Mouse (Mus musculus) liver, embryonic 15.5 days (tissue): Measurements from ENCODE around the gene Scgb1b11. TPM values are rescaled to one million over a fixed set of nuclear protein-coding genes. Genes with fewer than 3 reads are reported as not detected.
"Not testable (repeated sequence)": the region's sequence is repeated elsewhere in the genome, so short reads cannot be mapped to it uniquely, and the experiment has no call there.

Experiments
- ATAC-seq: fragments of 200-750 bp; cut with Nextera tagmentation; 2 replicates; pipeline ENCODE4 v1.8.0; 2017; ENCODE audit warnings: moderate number of reproducible peaks, mild to moderate bottlenecking, moderate library complexity; ENCODE audit not compliant: insufficient read depth
- H3K27ac ChIP-seq: fragments of 300-500 bp; sonication (generic); replicated peaks from 2 replicates; pipeline ENCODE4 v1.5.1; 2015; ENCODE audit warnings: mild to moderate bottlenecking, inconsistent platforms
- H3K27me3 ChIP-seq: fragments of 300-500 bp; sonication (generic); 2 replicates; pipeline ENCODE4 v1.6.1; 2015; ENCODE audit warnings: mild to moderate bottlenecking, inconsistent platforms
- H3K36me3 ChIP-seq: fragments of 300-500 bp; sonication (generic); replicated peaks from 2 replicates; pipeline ENCODE4 v1.6.1; 2015; ENCODE audit warnings: moderate library complexity, mild to moderate bottlenecking, inconsistent platforms
- H3K4me1 ChIP-seq: fragments of 300-500 bp; sonication (generic); replicated peaks from 2 replicates; pipeline ENCODE4 v1.6.1; 2015; ENCODE audit warnings: inconsistent platforms
- H3K4me2 ChIP-seq: fragments of 300-500 bp; sonication (generic); 2 replicates; pipeline ENCODE4 v1.6.1; 2015; ENCODE audit warnings: moderate library complexity, mild to moderate bottlenecking, inconsistent platforms
- H3K4me3 ChIP-seq: fragments of 300-500 bp; sonication (generic); replicated peaks from 2 replicates; pipeline ENCODE4 v1.5.1; 2015; ENCODE audit warnings: mild to moderate bottlenecking, inconsistent platforms
- H3K9ac ChIP-seq: fragments of 300-500 bp; sonication (generic); 2 replicates; pipeline ENCODE4 v1.6.1; 2015; ENCODE audit warnings: moderate library complexity, mild to moderate bottlenecking, inconsistent platforms
- H3K9me3 ChIP-seq: fragments of 300-500 bp; sonication (generic); replicated peaks from 2 replicates; pipeline ENCODE4 v1.6.1; 2016; ENCODE audit warnings: inconsistent platforms
- WGBS: fragments of 180-500 bp; shearing (Covaris S2); methylation state at CpG from one replicate; pipeline ENCODE4 v1.1.7; 2015; ENCODE audit warnings: mixed read lengths; ENCODE audit not compliant: insufficient replicate concordance; 5-methylcytosine and 5-hydroxymethylcytosine counted together
- polyA plus RNA-seq: library from polyadenylated mRNA; unstranded; fragments of >200 nt; fragmentation: Nextera tagmentation; extraction: Ambion mirVana; gene quantifications from 2 replicates; pipeline ENCODE4 v1.2.1, GENCODE M21; 2015

Scgb1b11 gene
- not detected in 2 replicates for polyA plus RNA-seq

- not testable (repeated sequence) for ATAC-seq, H3K27me3 ChIP-seq, H3K36me3 ChIP-seq, H3K9ac ChIP-seq, H3K27ac ChIP-seq, H3K4me1 ChIP-seq, H3K4me2 ChIP-seq, H3K9me3 ChIP-seq, H3K4me3 ChIP-seq
- WGBS, result no CpG with 5 or more reads among the region's 2 CpGs
Observed at GRCm38 (mm10) chr7:32222540-32222939, at the start of gene Scgb1b11. Scgb1b11 (plus strand) TSS chr7:32222840.

DNA sequence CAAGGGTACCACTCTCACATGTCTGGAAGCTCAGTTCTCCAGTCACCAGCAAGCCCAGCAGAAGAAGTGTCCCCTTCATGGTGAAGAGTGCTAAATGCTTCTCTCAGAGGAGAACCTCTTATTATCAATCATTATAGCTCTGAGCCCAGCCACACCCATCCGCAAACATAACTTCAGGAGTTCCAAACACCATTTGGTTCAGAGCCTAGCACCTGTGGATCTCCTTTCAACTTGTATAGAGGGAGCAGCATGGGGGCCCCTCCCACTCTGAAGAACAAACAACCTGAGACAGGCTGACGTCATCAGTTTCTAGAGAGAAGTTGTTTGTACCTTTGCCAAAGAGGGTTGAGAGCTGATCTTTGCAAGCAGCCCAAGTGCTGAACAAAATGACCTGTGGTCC is 11.6 kb upstream of the Scgb1b11 start, which contains the start of gene Scgb2b11:
Scgb2b11 (minus strand) TSS at position 101 of the 400 bp plus-strand sequence.
- H3K36me3 ChIP-seq, ATAC-seq, H3K4me3 ChIP-seq, H3K4me2 ChIP-seq, H3K27me3 ChIP-seq, H3K27ac ChIP-seq, H3K9me3 ChIP-seq, H3K4me1 ChIP-seq, H3K9ac ChIP-seq: not testable (repeated sequence)
- WGBS, result 71% methylated on average over 2 of the region's 2 CpGs

Other genes starting within 250 kb of the Scgb1b11 start
- gene Scgb1b10, start 122.0 kb upstream of the Scgb1b11 start, polyA plus RNA-seq, result not detected in 2 replicates
- not detected in 2 replicates for gene Scgb2b11, start 11.7 kb upstream of the Scgb1b11 start, polyA plus RNA-seq
- not detected in 2 replicates for gene Scgb2b12, start 104.4 kb downstream of the Scgb1b11 start, polyA plus RNA-seq
- gene Scgb1b12, start 111.3 kb downstream of the Scgb1b11 start, polyA plus RNA-seq, result not detected in 2 replicates
- not detected in 2 replicates for gene Scgb1b29, start 218.7 kb downstream of the Scgb1b11 start, polyA plus RNA-seq